Mouse (Mus musculus) limb, embryonic 13.5 days (tissue): ENCODE measurements around the gene Dusp23. TPM values are rescaled to one million over a fixed set of nuclear protein-coding genes. Genes with fewer than 3 reads are reported as not detected.

ENCODE experiments used
- ATAC-seq: fragments of 200-750 bp; cut with Nextera tagmentation; 2 replicates; pipeline ENCODE4 v1.8.0; 2017; ENCODE audit warnings: low read depth, moderate number of reproducible peaks, moderate TSS enrichment; ENCODE audit not compliant: low FRiP score
- H3K27ac ChIP-seq: fragments of 300-500 bp; sonication (generic); 2 replicates; pipeline ENCODE4 v1.5.1; 2015; ENCODE audit warnings: inconsistent platforms, mild to moderate bottlenecking, moderate library complexity
- H3K27me3 ChIP-seq: fragments of 300-500 bp; sonication (generic); 2 replicates; pipeline ENCODE4 v1.6.1; 2015; ENCODE audit warnings: mild to moderate bottlenecking, inconsistent platforms
- H3K36me3 ChIP-seq: fragments of 300-500 bp; sonication (generic); 2 replicates; pipeline ENCODE4 v1.6.1; 2015; ENCODE audit warnings: inconsistent platforms, mild to moderate bottlenecking, moderate library complexity
- H3K4me1 ChIP-seq: fragments of 300-500 bp; sonication (generic); 2 replicates; pipeline ENCODE4 v1.6.1; 2015; ENCODE audit warnings: inconsistent platforms
- H3K4me2 ChIP-seq: fragments of 300-500 bp; sonication (generic); replicated peaks from 2 replicates; pipeline ENCODE4 v1.6.1; 2015; ENCODE audit warnings: inconsistent platforms, mild to moderate bottlenecking, moderate library complexity
- H3K4me3 ChIP-seq: fragments of 300-500 bp; sonication (generic); 2 replicates; pipeline ENCODE4 v1.5.1; 2015; ENCODE audit warnings: moderate library complexity, mild to moderate bottlenecking, inconsistent platforms
- H3K9ac ChIP-seq: fragments of 300-500 bp; sonication (generic); 2 replicates; pipeline ENCODE4 v1.6.1; 2015; ENCODE audit warnings: mild to moderate bottlenecking, inconsistent platforms
- H3K9me3 ChIP-seq: fragments of 300-500 bp; sonication (generic); 2 replicates; pipeline ENCODE4 v1.6.1; 2016; ENCODE audit warnings: inconsistent platforms
- WGBS: fragments of 180-500 bp; shearing (Covaris S2); methylation state at CpG from one replicate; pipeline ENCODE4 v1.1.7; 2015; 5-methylcytosine and 5-hydroxymethylcytosine counted together
- polyA plus RNA-seq: library from polyadenylated mRNA; unstranded; fragments of >200 nt; fragmentation: Nextera tagmentation; extraction: Ambion mirVana; gene quantifications from 2 replicates; pipeline ENCODE4 v1.2.1, GENCODE M21; 2015

Dusp23 gene
- polyA plus RNA-seq, 1 experiment from 2014 or later: 10.1 TPM

GRCm38 (mm10) chr1:172649396-172649795 lies 16.6 kb upstream of the Dusp23 start:
- Histone ChIP-seq H3K9ac (no peak overlapping the region), H3K27me3 (no peaks in the 10 kb centered on the region; the same call in 1 of the 2 replicates), H3K9me3 (no peaks in the 10 kb centered on the region), H3K27ac (no peak overlapping the region), H3K36me3 (no peaks in the 10 kb centered on the region), H3K4me2 (no peak overlapping the region), H3K4me1 (no peaks in the 10 kb centered on the region), H3K4me3 (no peak overlapping the region)
- ATAC-seq: no peak
- 80% methylated on average over 9 of the region's 9 CpGs for whole genome bisulfite sequencing

- 33% methylated on average over 4 of the region's 4 CpGs for WGBS
- Histone ChIP-seq H3K4me1 (no peaks in the 10 kb centered on the region), H3K27me3 (no peaks in the 10 kb centered on the region; the same call in 1 of the 2 replicates), H3K27ac (no peak overlapping the region), H3K36me3 (no peaks in the 10 kb centered on the region), H3K4me3 (no peak overlapping the region), H3K9ac (no peak overlapping the region), H3K4me2 (no peak overlapping the region), H3K9me3 (no peaks in the 10 kb centered on the region)
- ATAC-seq: no peak
These were observed 14.5 kb upstream of the Dusp23 start for GRCm38 (mm10) chr1:172647236-172647635.

DNA sequence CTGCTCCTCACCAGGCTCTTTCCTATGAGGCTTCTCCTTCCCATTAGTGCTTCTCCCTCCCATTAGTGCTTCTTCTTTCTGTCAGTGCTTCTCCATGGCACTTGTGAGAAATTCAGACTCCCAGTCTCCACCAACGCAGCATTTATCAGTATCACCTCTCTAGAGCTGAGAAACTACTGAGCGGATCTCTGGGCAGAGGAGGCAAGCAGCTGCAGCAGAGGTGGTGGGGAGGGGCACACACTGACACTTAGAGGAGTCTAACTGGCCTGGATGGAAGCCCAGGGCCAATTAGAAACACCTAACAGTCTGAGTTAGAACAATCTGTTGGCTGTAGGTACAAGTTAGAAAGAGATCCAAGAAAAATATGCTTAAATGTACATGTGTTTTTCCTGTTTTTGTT lies 6.0 kb upstream of the Dusp23 start:
- WGBS: 43% methylated on average over 2 of the region's 2 CpGs
- no peak for ATAC-seq
- peaks cover 6% of the 10 kb centered on the region; the same call in 1 of the 2 replicates for H3K4me1 ChIP-seq
- H3K27me3 ChIP-seq: peaks cover 4% of the 10 kb centered on the region
- H3K4me3 ChIP-seq: no peak overlapping the region
- H3K4me2 ChIP-seq: no peak overlapping the region
- H3K36me3 ChIP-seq: no peaks in the 10 kb centered on the region
- no peak overlapping the region for H3K9ac ChIP-seq
- H3K27ac ChIP-seq: no peak overlapping the region
- no peaks in the 10 kb centered on the region for H3K9me3 ChIP-seq

DNA sequence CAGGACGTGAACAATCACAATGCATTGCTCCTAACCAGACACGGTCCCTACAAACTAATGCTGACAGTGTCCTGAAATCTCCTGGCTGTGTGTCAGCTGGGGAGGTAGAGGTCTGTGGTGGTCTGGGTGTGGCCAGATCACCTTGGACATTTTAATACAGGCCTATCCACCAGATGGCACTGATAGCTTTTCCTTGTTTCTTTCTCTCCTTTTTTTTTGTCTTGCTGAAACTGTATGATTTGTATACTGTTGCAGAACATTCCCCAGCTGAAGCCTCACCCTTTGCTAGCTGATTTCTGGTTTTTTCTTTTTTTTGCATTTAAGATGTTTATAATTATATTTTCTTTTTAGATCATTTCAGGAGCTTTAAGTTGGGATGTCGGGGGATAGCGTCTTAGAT lies 5.0 kb upstream of the Dusp23 start:
- H3K27me3 ChIP-seq: peaks cover 4% of the 10 kb centered on the region
- H3K4me3 ChIP-seq: no peak overlapping the region
- no peak for ATAC-seq
- no peak overlapping the region for H3K4me2 ChIP-seq
- no peak overlapping the region for H3K9ac ChIP-seq
- 69% methylated on average over 4 of the region's 4 CpGs for WGBS
- no peaks in the 10 kb centered on the region for H3K36me3 ChIP-seq
- no peak overlapping the region for H3K27ac ChIP-seq
- peaks cover 6% of the 10 kb centered on the region; the same call in 1 of the 2 replicates for H3K4me1 ChIP-seq
- H3K9me3 ChIP-seq: no peaks in the 10 kb centered on the region

- no peak overlapping the region for H3K4me2 ChIP-seq
- no peaks in the 10 kb centered on the region for H3K36me3 ChIP-seq
- H3K9me3 ChIP-seq: no peaks in the 10 kb centered on the region
- no peak overlapping the region for H3K9ac ChIP-seq
- peaks cover 6% of the 10 kb centered on the region; the same call in 1 of the 2 replicates for H3K4me1 ChIP-seq
- no peak overlapping the region for H3K4me3 ChIP-seq
- ATAC-seq: no peak
- WGBS: 90% methylated on average over 5 of the region's 5 CpGs
- peaks cover 4% of the 10 kb centered on the region for H3K27me3 ChIP-seq
- H3K27ac ChIP-seq: no peak overlapping the region
These were observed 3.5 kb upstream of the Dusp23 start for GRCm38 (mm10) chr1:172636266-172636665.

- ATAC-seq: no peak
- H3K9me3 ChIP-seq: no peaks in the 10 kb centered on the region
- 53% methylated on average over 4 of the region's 4 CpGs for WGBS
- peaks cover 4% of the 10 kb centered on the region for H3K27me3 ChIP-seq
- H3K4me2 ChIP-seq: no peak overlapping the region
- H3K9ac ChIP-seq: no peak overlapping the region
- no peak overlapping the region for H3K4me3 ChIP-seq
- no peaks in the 10 kb centered on the region for H3K36me3 ChIP-seq
- peaks cover 6% of the 10 kb centered on the region; the same call in 1 of the 2 replicates for H3K4me1 ChIP-seq
- H3K27ac ChIP-seq: no peak overlapping the region
These were observed 2.5 kb upstream of the Dusp23 start for GRCm38 (mm10) chr1:172635258-172635657.

GRCm38 (mm10) chr1:172634136-172634535 lies 1.4 kb upstream of the Dusp23 start:
- Histone ChIP-seq H3K4me2 (no peak overlapping the region), H3K9ac (no peak overlapping the region), H3K36me3 (no peaks in the 10 kb centered on the region), H3K4me3 (no peak overlapping the region), H3K27ac (no peak overlapping the region), H3K9me3 (no peaks in the 10 kb centered on the region), H3K27me3 (peaks cover 4% of the 10 kb centered on the region; the same call in 1 of the 2 replicates), H3K4me1 (peaks cover 17% of the 10 kb centered on the region)
- WGBS: 89% methylated on average over 2 of the region's 2 CpGs
- ATAC-seq: no peak

- Histone ChIP-seq H3K4me3 (no peak overlapping the region), H3K4me1 (peaks cover 12% of the 10 kb centered on the region; the same call in 1 of the 2 replicates), H3K27ac (no peak overlapping the region), H3K36me3 (no peaks in the 10 kb centered on the region), H3K9ac (no peak overlapping the region), H3K27me3 (peaks cover 4% of the 10 kb centered on the region; the same call in 1 of the 2 replicates), H3K4me2 (peak overlapping the region; percentile 70; the same call in 1 of the 2 replicates), H3K9me3 (peaks cover under 1% of the 10 kb centered on the region; the same call in 1 of the 2 replicates)
- ATAC-seq: no peak
- WGBS: 88% methylated on average over 5 of the region's 5 CpGs
These were observed 1.0 kb downstream of the Dusp23 start for GRCm38 (mm10) chr1:172631721-172632120.

- ATAC-seq: no peak
- Histone ChIP-seq H3K27me3 (peaks cover under 1% of the 10 kb centered on the region; the same call in 1 of the 2 replicates), H3K4me2 (no peak overlapping the region), H3K9ac (no peak overlapping the region), H3K36me3 (no peaks in the 10 kb centered on the region), H3K4me1 (peaks cover 12% of the 10 kb centered on the region; the same call in 1 of the 2 replicates), H3K27ac (no peak overlapping the region), H3K9me3 (peaks cover 4% of the 10 kb centered on the region; the same call in 1 of the 2 replicates), H3K4me3 (no peak overlapping the region)
- WGBS: 35% methylated on average over 7 of the region's 7 CpGs
These were observed 2.9 kb downstream of the Dusp23 start for GRCm38 (mm10) chr1:172629831-172630230.

GRCm38 (mm10) chr1:172626306-172626705 lies 6.5 kb downstream of the Dusp23 start:
- 98% methylated on average over 3 of the region's 3 CpGs for WGBS
- H3K4me1 ChIP-seq: peaks cover 12% of the 10 kb centered on the region; the same call in 1 of the 2 replicates
- no peak overlapping the region for H3K4me2 ChIP-seq
- no peaks in the 10 kb centered on the region for H3K36me3 ChIP-seq
- H3K9me3 ChIP-seq: peaks cover 4% of the 10 kb centered on the region; the same call in 1 of the 2 replicates
- no peak for ATAC-seq
- H3K4me3 ChIP-seq: no peak overlapping the region
- H3K27ac ChIP-seq: no peak overlapping the region
- H3K9ac ChIP-seq: no peak overlapping the region
- no peaks in the 10 kb centered on the region for H3K27me3 ChIP-seq

- H3K9ac ChIP-seq: no peak overlapping the region
- no peak overlapping the region for H3K4me3 ChIP-seq
- H3K4me2 ChIP-seq: no peak overlapping the region
- H3K36me3 ChIP-seq: no peaks in the 10 kb centered on the region
- H3K27me3 ChIP-seq: peaks cover 11% of the 10 kb centered on the region
- 35% methylated on average over 3 of the region's 3 CpGs for WGBS
- no peak for ATAC-seq
- no peak overlapping the region for H3K27ac ChIP-seq
- peaks cover 4% of the 10 kb centered on the region; the same call in 1 of the 2 replicates for H3K9me3 ChIP-seq
- H3K4me1 ChIP-seq: 0 out of 2 replicates have a peak, but pooled peaks cover under 1% of the 10 kb centered on the region
These were observed 8.7 kb downstream of the Dusp23 start for GRCm38 (mm10) chr1:172624081-172624480.

DNA sequence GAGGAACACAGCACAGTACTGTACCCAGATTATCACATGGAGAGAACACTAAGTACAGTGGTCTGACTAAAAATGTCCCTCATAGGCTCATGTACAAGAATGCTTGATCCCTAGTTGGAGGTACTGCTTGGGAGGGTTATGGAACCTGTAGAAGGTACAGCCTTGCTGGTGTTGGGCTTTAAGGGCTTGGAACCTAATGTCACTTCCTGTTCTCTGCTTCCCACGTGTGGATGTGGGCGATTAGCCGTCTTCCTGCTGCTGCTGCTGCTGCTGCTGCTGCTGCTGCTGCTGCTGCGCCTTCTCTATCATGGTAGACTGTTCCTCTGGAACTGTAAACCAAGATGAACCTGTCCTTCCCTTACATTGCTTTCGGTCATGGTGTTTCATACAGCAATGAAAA lies 9.2 kb downstream of the Dusp23 start:
- Histone ChIP-seq H3K9ac (no peak overlapping the region), H3K4me3 (no peak overlapping the region), H3K4me2 (no peak overlapping the region), H3K9me3 (peaks cover 4% of the 10 kb centered on the region; the same call in 1 of the 2 replicates), H3K36me3 (no peaks in the 10 kb centered on the region), H3K27me3 (peaks cover 11% of the 10 kb centered on the region), H3K27ac (no peak overlapping the region), H3K4me1 (no peaks in the 10 kb centered on the region)
- 54% methylated on average over 5 of the region's 5 CpGs for WGBS
- ATAC-seq: no peak

GRCm38 (mm10) chr1:172619235-172619634 lies 13.5 kb downstream of the Dusp23 start:
- Histone ChIP-seq H3K36me3 (no peaks in the 10 kb centered on the region), H3K27ac (no peak overlapping the region), H3K27me3 (peaks cover 14% of the 10 kb centered on the region), H3K4me1 (peaks cover 21% of the 10 kb centered on the region), H3K9ac (no peak overlapping the region), H3K9me3 (no peaks in the 10 kb centered on the region), H3K4me3 (no peak overlapping the region), H3K4me2 (no peak overlapping the region)
- ATAC-seq: no peak
- WGBS: 20% methylated on average over 7 of the region's 7 CpGs
